Comparison of ENCODE assay signal across 8 mouse cellular contexts in genomic region chr5:33272845-33273776, GRCm38 (mm10). TPM values are rescaled to one million over a fixed set of nuclear protein-coding genes. Genes with fewer than 3 reads are reported as not detected.
A peak's percentile ranks its signal among the peaks of the same experiment; 100 is the strongest.
DNase-seq lines count a peak whose midpoint lies in the region; ATAC-seq and TF ChIP-seq lines count a peak whose summit lies in the region.

No protein-coding gene starts in this region.

- no peak for TF ChIP-seq POLR2A in kidney, adult 2 months (IDR thresholded peaks at IDR 0.05; ENCODE audit: low read depth, low read length)
- no peak for TF ChIP-seq POLR2A in embryonic fibroblast, embryonic 13.5 days (IDR thresholded peaks at IDR 0.05; ENCODE audit: low read depth, low read length)

- in situ Hi-C loops in ES-E14 (cut with MboI; ENCODE audit: low sequenced_read_pairs in 2 of 2, unreplicated experiment in 2 of 2), result loop anchor here in 1 of 2 experiments (5.0 kb wide), 1 partner anchor 104 kb away; the partner anchor contains the start of gene Uvssa

- no peaks in the 10 kb centered on the region for H3K36me3 ChIP-seq in kidney, adult 2 months (ENCODE audit: control insufficient read depth, insufficient read depth, low read length)
- peaks cover 10% of the 10 kb centered on the region; the same call in 1 of the 2 replicates for H3K36me3 ChIP-seq in ES-E14 (ENCODE audit: control insufficient read depth, insufficient read depth, low read length, poor library complexity, severe bottlenecking)
- peaks cover 11% of the 10 kb centered on the region for H3K36me3 ChIP-seq in liver, embryonic 11.5 days (ENCODE audit: control insufficient read depth, insufficient read depth, low read length)

- no peaks in the 10 kb centered on the region for H3K9me3 ChIP-seq in ES-E14 (ENCODE audit: control insufficient read depth, insufficient read depth, low read depth, low read length)
- H3K9me3 ChIP-seq in liver, embryonic 11.5 days (ENCODE audit: control insufficient read depth, low read length), result no peaks in the 10 kb centered on the region

- peaks cover 24% of the 10 kb centered on the region for H3K4me1 ChIP-seq in kidney, adult 2 months (ENCODE audit: control insufficient read depth, insufficient read depth, low read length)
- peaks cover 2 to 8% of the 10 kb centered on the region in 2 experiments; a peak in 2 of 4 replicates for H3K4me1 ChIP-seq in ES-E14 (ENCODE audit: control insufficient read depth in 2 of 2, insufficient read depth in 2 of 2, low read length in 2 of 2, poor library complexity in 1 of 2)
- peaks cover 16% of the 10 kb centered on the region for H3K4me1 ChIP-seq in embryonic fibroblast, embryonic 13.5 days (ENCODE audit: control insufficient read depth, insufficient read depth, low read length)
- H3K4me1 ChIP-seq in liver, embryonic 11.5 days (replicated peaks; ENCODE audit: control insufficient read depth, insufficient read depth, low read length), result peaks cover 37% of the 10 kb centered on the region

- H3K4me2 ChIP-seq in liver, embryonic 11.5 days, result peak overlapping the region; percentile 79

- DNase-seq in kidney, adult 2 months, result no peak
- no peak for DNase-seq in kidney, adult 18-20 months
- no peak for DNase-seq in ES-E14 (ENCODE audit: low read depth, low spot score)
- peak; percentile 38 for DNase-seq in liver, embryonic 11.5 days (ENCODE audit: low spot score)
- no peak for DNase-seq in adrenal gland, postnatal 36 days
- no peak for DNase-seq in urinary bladder, postnatal 4 days (ENCODE audit: low spot score in 2 of 2)
- DNase-seq in urinary bladder, postnatal 10 days (ENCODE audit: low spot score), result no peak

- no peak for ATAC-seq in liver, embryonic 11.5 days (replicated peaks; ENCODE audit: low FRiP score)

- H3K27me3 ChIP-seq in kidney, adult 2 months (replicated peaks; ENCODE audit: control insufficient read depth, insufficient read depth, low read length), result no peaks in the 10 kb centered on the region
- no peaks in the 10 kb centered on the region for H3K27me3 ChIP-seq in liver, embryonic 11.5 days (replicated peaks; ENCODE audit: control insufficient read depth, insufficient read depth, low read length)

- TF ChIP-seq CTCF in kidney, adult 2 months (conservative IDR thresholded peaks at IDR 0.05; ENCODE audit: insufficient read depth, insufficient read length, low read depth, low read length), result no peak
- no peak for TF ChIP-seq CTCF in embryonic fibroblast, embryonic 13.5 days (IDR thresholded peaks at IDR 0.05; ENCODE audit: borderline replicate concordance, insufficient read depth, low read length)

- H3K27ac ChIP-seq in kidney, adult 2 months (ENCODE audit: insufficient read depth, low read depth, low read length), result peak overlapping the region; percentile 89; the same call in 1 of the 2 replicates
- no peak overlapping the region for H3K27ac ChIP-seq in ES-E14 (ENCODE audit: insufficient read depth, low read depth, low read length, poor library complexity, severe bottlenecking)
- no peak overlapping the region for H3K27ac ChIP-seq in embryonic fibroblast, embryonic 13.5 days (ENCODE audit: insufficient read depth, low read length)
- peak overlapping the region; percentile 92 for H3K27ac ChIP-seq in liver, embryonic 11.5 days (ENCODE audit: low read depth, low read length)

- peak overlapping the region; percentile 91 for H3K9ac ChIP-seq in ES-E14 (ENCODE audit: insufficient read depth, low read depth, low read length, poor library complexity, severe bottlenecking)
- peak overlapping the region; percentile 88 for H3K9ac ChIP-seq in liver, embryonic 11.5 days (ENCODE audit: low read depth, low read length)

- H3K4me3 ChIP-seq in kidney, adult 2 months (ENCODE audit: insufficient read depth, low read depth, low read length), result peak overlapping the region; percentile 87
- H3K4me3 ChIP-seq in ES-E14 (ENCODE audit: insufficient read depth in 1 of 2, low read depth in 1 of 2, low read length in 2 of 2, poor library complexity in 1 of 2, severe bottlenecking in 1 of 2), result peak overlapping the region; percentile 83 to 93; a peak in 3 of 4 replicates
- peak overlapping the region; percentile 78 for H3K4me3 ChIP-seq in embryonic fibroblast, embryonic 13.5 days (ENCODE audit: insufficient read depth, low read length)
- H3K4me3 ChIP-seq in liver, embryonic 11.5 days (ENCODE audit: low read depth, low read length), result peak overlapping the region; percentile 82

- 40% methylated on average over 7 of the region's 7 CpGs for WGBS in kidney, adult 2 months
- WGBS in liver, embryonic 11.5 days, result 56% methylated on average over 7 of the region's 7 CpGs

TF ChIP-seq in ES-E14, 5 proteins besides CTCF, POLR2A, EP300 and RAD21:
- no peak for TF ChIP-seq HCFC1 (IDR thresholded peaks at IDR 0.05; ENCODE audit: borderline replicate concordance, insufficient read depth, low read length)
- no peak for TF ChIP-seq CHD2 (IDR thresholded peaks at IDR 0.05; ENCODE audit: low read depth, low read length)
- no peak for TF ChIP-seq MAFK (IDR thresholded peaks at IDR 0.05; ENCODE audit: insufficient read depth, low read depth, low read length)
- no peak for TF ChIP-seq ZNF384 (IDR thresholded peaks at IDR 0.05; ENCODE audit: low read depth, low read length)
- TF ChIP-seq ZC3H11A (IDR thresholded peaks at IDR 0.05; ENCODE audit: borderline replicate concordance, low read depth, low read length), result no peak

RNA-seq across cellular contexts. Expression of gene Ctbp1, which starts 1.7 kb away (rescaled TPM):
- 209 and 253 TPM in 2 replicates for polyA plus RNA-seq in kidney, adult 2 months (2012; rRNA removed)
- total RNA-seq in ES-E14 (2012; rRNA removed), result 70.0 and 91.2 TPM in 2 replicates
- polyA plus RNA-seq in embryonic fibroblast, embryonic 13.5 days (2011; ENCODE audit: insufficient read length, low read depth, missing spikeins), result 133 and 175 TPM in 2 replicates
- 322 and 344 TPM in 2 replicates for polyA plus RNA-seq in liver, embryonic 11.5 days (2014; fragmentation: Nextera tagmentation; extraction: Ambion mirVana)
- 100 to 1,000 TPM; 225 to 232 TPM for total RNA-seq in adrenal gland, postnatal 36 days (2021)

RNA-seq across cellular contexts. Expression of gene Spon2, which starts 54.9 kb away (rescaled TPM):
- polyA plus RNA-seq in kidney, adult 2 months (2012; rRNA removed), result 1.5 and 2.5 TPM in 2 replicates
- total RNA-seq in ES-E14 (2012; rRNA removed), result 2.5 and 2.8 TPM in 2 replicates
- polyA plus RNA-seq in embryonic fibroblast, embryonic 13.5 days (2011; ENCODE audit: insufficient read length, low read depth, missing spikeins), result 4.7 and 6.4 TPM in 2 replicates
- 7.5 and 8.5 TPM in 2 replicates for polyA plus RNA-seq in liver, embryonic 11.5 days (2014; fragmentation: Nextera tagmentation; extraction: Ambion mirVana)
- 1 to 10 TPM in 1 of 2 experiments, under 1 TPM in 1; 0.66 to 1.1 TPM for total RNA-seq in adrenal gland, postnatal 36 days (2021)

Comparison
In these comparisons a context has a peak if more than half of its experiments do, and no peak if none do; other contexts are left out.
1. H3K27ac ChIP-seq: peak in kidney, adult 2 months (single experiment) and liver, embryonic 11.5 days (single experiment); none in ES-E14 (single experiment) and embryonic fibroblast, embryonic 13.5 days (single experiment).
2. Peak in every context shown above with its lines, with median percentiles within 50 percentile points of each other: H3K4me3 ChIP-seq.